Mouse (Mus musculus) lung, postnatal 10 days (tissue): ENCODE results near the gene Edem3.
"Not testable (repeated sequence)": the region's sequence is repeated elsewhere in the genome, so short reads cannot be mapped to it uniquely, and the experiment has no call there.

Experiments
- DNase-seq: peaks from one replicate; pipeline ENCODE4 v3.0.0; 2021

Edem3 gene

GRCm38 (mm10) chr1:151754881-151755659 is at the start of gene Edem3:
Edem3 (plus strand) TSS chr1:151755371.
- peak; percentile 99 for DNase-seq

GRCm38 (mm10) chr1:151705723-151706396 is 49.3 kb upstream of the Edem3 start:
- DNase-seq = peak; percentile 92

GRCm38 (mm10) chr1:151706397-151706752 is 48.8 kb upstream of the Edem3 start:
- DNase-seq = no peak

- peak; percentile 82 for DNase-seq
Measured at GRCm38 (mm10) chr1:151708966-151709733, 46.0 kb upstream of the Edem3 start.

- no peak for DNase-seq
Measured at GRCm38 (mm10) chr1:151709734-151710022, 45.5 kb upstream of the Edem3 start.

DNA sequence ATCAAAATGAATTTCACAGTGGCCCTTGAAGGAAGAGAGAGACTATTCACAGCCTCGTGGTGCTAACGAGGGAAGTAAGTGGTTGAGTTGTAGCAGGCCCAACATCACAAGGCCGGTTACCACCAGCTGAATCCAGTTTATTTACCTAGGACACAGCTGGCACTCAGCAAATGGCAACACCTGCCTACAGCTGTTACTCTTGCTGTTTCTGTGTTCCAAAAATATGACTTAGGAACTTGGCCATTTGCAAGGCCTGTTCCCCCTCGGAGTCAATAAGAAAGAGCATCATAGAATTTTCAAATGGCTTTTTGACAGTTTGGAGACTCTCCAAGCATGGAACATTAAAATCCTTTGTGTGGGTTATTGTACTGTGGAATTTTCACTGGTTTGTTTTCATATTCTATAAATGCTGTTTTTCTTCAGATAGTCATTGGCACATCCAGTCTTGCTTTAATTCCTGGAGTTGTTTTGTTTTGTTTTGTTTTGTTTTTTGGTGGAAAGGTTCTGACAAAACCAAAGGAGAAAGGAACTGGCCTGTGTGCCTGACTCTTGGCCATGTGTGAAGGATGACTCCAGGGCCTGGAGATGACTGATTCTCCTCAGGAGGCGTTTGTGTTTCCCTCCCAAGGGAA is 44.6 kb upstream of the Edem3 start:
- peak; percentile 36 for DNase-seq

DNA sequence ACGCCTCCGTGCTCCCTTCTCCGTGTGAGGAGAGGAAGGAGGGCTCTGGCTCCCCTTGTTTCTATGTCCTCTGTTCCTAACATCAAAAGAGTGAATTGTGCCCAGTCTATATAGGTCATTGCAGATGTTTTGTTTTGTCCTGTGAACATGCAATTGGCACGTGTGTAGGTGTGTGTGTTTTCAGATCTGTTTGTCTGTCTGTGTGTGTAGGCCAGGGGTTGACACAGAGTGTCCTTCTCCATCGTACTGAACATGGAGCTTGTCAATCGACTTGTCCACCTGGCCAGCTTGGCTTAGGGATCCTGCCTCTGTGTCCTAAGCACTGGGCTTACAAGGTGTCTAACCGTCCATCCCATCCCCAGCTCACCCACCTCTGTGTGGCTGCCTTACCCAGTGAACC is 44.1 kb upstream of the Edem3 start:
- no peak for DNase-seq

GRCm38 (mm10) chr1:151712664-151713063 is 42.5 kb upstream of the Edem3 start:
- DNase-seq = no peak

DNA sequence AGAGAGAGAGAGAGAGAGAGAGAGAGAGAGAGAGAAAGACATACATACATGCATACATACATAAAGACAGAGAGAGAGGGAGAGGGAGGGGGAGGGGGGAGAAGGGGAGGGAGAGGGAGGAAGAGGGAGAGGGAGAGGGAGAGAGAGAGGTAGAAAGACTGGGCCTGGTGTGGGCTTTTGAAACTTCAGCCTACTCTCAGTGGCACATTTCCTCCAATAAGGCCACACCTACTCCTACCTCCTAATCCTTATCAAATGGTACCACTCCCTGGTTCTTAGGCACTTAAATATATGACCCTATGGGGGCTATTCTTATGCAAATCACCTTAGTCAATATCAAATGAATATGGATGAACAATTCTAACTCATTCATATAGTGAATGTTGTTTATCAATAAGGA is 41.5 kb upstream of the Edem3 start:
- no peak for DNase-seq

DNA sequence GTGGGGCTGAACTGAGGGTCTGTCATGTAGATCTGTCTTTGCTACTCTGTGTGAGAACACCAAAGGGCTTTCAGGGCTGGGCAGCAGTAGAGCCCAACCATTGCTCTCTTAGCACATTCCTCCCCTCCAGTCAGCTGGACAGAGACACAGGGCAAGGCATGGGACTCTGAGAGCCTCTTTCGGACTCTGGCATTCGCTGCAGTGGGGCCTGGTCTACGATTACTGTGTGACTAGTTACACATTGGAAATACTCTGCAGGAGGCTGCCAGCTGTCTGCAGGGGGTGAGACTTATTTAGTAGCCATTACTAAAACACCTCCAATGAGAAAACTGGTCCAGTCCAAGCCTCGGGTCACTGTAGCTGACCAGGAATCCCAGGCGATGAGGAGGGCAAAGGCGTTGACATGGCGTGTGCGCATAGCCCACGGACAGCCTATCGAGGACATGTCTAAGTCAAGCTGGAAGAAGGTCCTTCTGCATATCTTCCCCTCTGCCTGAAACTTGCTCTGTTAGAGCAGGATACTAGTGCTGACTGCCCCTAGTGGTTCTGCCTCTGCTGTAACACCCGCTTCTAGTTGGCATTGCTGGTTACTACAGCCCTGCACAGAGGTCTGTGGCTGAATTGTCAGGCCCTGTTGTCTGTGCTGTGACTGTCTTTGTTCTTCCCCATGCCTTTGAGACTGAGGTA is 39.0 kb upstream of the Edem3 start:
- no peak for DNase-seq

DNA sequence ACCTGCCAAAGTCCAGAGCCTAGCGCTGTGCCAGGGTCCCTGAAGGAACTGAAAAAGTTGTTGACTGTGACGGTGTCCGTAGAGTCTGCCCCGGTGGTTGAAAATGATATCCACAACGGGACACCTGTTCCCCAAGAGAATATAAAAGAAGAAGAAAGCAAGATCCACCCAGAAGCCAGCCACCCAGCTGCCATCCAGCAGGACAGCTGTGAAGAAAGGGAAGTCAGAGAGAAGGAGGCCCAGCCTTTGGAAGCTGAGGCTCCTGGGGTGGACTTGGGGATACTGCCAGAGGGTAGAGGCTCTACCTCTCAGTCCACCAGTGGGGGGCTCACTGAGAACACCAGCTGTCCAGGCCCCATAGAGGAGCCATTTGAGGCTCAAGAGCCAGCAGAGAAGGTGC is 37.5 kb upstream of the Edem3 start:
- DNase-seq = no peak

- no peak for DNase-seq
Measured at GRCm38 (mm10) chr1:151718575-151718974, 36.6 kb upstream of the Edem3 start.

DNA sequence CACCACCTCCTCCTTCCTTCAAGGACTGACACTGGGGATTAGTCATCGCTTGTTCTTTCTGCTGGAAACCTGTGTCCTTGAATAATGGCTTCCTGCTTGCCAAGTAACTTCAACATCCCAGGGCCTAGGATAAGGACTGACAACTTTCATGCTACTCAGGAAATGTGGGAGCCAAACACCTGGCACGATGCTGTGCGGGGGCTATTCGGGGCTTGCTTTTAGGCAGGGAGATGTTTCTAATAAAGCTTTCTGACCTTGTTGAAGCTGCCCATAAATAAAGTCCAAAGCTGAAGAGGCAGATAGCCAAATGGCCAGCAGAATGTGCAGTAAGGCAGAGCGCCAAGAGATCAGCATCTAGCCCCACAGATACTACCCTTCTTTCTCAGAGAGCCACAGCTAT is 35.3 kb upstream of the Edem3 start:
- no peak for DNase-seq

GRCm38 (mm10) chr1:151720566-151720965 is 34.6 kb upstream of the Edem3 start:
- DNase-seq = no peak

GRCm38 (mm10) chr1:151721357-151721983 is 33.7 kb upstream of the Edem3 start:
- no peak for DNase-seq

- DNase-seq = no peak
Measured at GRCm38 (mm10) chr1:151723771-151724170, 31.4 kb upstream of the Edem3 start.

DNA sequence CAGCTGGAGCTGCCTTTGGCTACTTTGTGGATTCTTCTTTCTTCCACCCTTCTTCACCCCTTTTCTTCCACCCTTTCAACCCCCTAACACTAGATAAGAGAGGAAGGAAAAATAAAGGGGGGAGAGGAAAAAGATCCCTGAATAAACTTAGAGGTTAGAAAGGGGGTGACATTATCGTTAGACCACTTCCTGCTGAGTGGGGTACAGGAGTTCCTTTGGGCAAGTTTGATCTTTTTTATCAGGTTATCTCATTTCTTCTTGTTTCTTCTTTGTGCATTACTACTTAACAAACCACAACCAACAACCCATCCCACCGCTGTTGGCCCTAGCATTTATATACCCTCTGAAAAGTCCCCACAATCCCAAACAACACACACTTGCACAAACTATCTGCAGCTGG is 29.6 kb upstream of the Edem3 start:
- DNase-seq = no peak

DNA sequence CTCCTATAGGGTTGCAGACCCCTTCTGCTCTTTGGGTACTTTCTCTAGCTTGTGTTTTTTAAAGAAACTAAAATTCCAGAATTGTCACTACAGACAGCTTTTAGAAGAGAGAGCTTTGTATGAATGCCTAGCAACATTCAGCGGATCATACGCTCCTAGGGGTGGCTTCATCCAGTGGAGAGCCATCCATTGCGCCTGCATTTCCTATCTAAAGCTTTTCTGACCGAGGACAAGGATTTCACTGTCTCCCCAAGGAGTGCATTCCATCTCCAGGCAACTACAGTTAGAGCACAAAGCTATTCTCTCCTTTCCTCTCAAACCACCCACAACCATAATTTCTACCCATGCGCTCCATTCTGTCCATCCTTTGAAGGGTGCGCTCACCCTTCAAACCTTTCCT is 28.8 kb upstream of the Edem3 start:
- no peak for DNase-seq

DNA sequence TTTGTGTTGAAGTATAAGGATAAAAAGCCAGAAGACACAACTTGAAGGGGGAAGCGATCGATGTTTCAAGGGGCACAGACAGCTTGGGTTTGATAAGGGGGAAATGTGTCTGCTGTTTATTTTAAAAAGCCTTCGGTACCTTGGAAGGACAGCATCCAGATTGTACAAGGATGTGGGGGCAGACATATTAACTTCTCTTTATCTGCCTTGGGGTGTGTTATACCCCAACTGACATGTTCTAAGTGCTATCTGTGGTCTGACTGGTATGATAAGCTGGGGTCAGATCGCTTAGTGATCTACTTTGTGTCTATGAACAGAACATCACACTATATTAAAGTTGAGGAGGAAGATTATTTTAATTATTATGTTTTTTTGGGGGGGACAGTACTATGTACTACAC is 27.0 kb upstream of the Edem3 start:
- DNase-seq = no peak

DNA sequence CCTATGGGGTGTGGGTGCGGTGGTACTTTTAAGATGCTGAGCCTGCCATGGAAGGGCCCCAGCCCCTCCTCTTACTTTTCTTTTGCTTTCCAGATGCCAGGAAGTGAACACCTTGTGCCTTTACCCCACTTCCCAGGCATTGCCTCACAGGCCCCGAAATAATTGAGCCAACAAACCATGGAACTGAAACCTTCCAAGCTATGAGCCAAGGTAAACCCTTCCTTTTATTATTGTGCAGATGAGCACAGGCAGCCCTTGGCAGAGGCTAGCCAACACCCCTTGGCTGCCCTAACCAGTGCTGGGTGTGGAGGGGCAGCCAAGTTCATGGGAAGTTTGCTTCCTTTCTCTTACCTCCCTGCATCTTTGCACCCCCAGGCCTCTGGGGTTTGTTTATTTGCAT is 18.0 kb upstream of the Edem3 start:
- no peak for DNase-seq

DNA sequence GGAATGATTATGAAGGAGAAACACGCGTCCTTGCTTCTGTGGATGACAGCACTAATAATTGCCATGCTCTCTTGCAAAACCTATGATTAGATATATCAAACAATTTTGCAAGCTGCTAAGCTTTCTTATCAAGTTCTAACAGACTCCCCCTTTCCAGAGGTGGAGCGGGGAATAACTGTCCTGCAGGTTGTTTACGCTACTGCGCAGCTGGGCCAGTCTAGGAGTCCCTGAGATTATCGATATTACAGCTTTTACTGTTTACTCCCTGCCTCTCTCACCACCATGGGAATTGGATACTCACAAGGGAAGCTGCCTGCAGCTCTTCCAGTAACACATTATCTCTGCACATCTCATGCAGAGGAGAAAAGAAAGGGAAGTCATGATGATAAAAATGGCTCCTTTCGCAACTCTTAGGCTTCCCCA is 14.0 kb upstream of the Edem3 start:
- no peak for DNase-seq

DNA sequence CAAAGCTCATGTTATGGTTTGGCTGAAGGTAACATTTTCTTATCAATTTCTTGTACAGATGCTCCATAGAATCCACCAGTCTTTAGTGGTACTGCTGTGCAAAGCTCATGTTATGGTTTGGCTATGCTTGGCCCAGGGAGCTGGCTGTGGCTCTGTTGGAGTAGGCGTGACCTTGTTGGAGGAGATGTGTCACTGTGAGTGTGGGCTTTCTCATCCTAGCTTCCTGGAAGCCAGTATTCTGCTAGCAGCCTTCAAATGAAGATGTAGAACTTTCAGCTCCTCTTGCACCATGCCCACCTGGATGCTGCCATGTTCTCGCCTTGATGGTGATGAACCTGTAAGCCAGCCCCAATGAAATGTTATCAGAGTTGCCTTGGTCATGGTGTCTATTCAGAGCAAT is 5.3 kb upstream of the Edem3 start:
- DNase-seq = not testable (repeated sequence)

GRCm38 (mm10) chr1:151752946-151753345 is 2.2 kb upstream of the Edem3 start:
- no peak for DNase-seq
